Mouse (Mus musculus) spleen, adult 2 months (tissue): Measurements from ENCODE around the gene Mtch1.

Experiments
- CTCF ChIP-seq: fragments of 200-500 bp; IDR thresholded peaks from 2 replicates; pipeline ENCODE4 v1.5.1; 2011; ENCODE audit warnings: mild to moderate bottlenecking, inconsistent platforms; ENCODE audit not compliant: insufficient read depth, insufficient read length, insufficient replicate concordance; ENCODE audit errors: extremely low read depth
- POLR2A ChIP-seq: fragments of 200-500 bp; IDR thresholded peaks from 2 replicates; pipeline ENCODE4 v1.6.1; 2011; ENCODE audit warnings: low read depth, low read length, inconsistent platforms

DNA sequence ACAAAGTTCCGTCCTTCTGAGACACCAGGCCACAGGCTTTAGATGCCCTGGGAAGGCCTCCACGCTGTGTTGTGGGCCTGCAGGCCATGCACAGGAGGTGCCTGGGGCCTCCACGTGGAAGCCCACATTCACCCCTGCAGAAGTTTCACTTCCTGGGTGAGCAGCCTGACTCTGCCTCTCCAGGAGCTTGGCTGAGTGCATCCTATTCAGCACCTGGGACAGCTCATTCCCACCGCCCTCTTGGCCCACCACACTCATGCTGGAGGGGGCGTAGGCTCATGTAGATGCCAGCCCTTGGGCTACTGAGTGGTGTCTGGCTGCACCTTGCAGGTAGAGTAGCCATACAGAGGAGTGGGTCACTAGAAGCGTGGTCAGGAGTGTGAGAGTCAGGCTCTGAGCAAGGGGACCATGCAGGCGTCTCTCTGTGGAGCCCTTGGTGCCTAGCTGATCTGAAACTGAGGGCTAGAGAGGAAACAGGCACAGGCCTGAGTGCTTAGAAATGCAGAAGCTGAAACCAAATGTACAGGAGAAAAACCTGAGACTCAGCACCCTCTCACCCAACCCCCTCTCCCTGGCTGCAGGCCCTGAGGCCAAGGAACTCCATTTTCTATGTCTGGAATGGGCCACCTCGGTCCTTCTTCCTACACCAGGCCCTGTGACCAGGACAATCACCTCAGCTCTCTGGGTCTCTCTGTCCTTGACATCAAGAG, 14.4 kb upstream of the Mtch1 start:
- TF ChIP-seq CTCF (no peak), POLR2A (no peak)
